Comparison of ENCODE assay signal across 19 mouse cellular contexts in the genomic region with DNA sequence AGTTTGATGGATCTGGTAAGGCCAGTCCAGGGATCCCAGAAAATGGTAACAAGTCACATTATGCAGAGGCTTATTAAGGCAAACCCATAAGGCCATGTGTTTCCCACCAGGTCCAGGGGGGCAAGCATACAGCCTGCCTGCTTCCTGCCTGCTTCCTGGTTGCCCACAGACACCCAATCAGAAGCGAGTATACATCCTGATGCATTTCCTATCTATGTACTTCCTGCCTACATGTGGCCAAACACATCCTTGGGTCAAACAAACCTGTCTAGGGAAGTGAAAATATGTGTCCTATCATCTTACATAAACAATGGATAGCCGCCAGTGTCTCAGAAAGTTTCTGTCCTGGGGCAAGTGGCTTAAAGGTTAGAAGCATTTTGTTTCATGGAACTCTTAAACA. TPM values are rescaled to one million over a fixed set of nuclear protein-coding genes. Genes with fewer than 3 reads are reported as not detected.
"Had no signal": no experiment of that assay in that cellular context is flagged by ENCODE, and none has a peak within 500 bp of the region (broad histone marks: within the 10 kb centered on the region; RNA-seq: fewer than 3 reads in every experiment).

No protein-coding gene starts in this region.

- H3K4me1 ChIP-seq: limb, embryonic 13.5 days; midbrain, embryonic 15.5 days; neural tube, embryonic 13.5 days; stomach, embryonic 15.5 days had no signal

- ATAC-seq: midbrain, embryonic 15.5 days had no signal

- H3K4me3 ChIP-seq: layer of hippocampus, adult 2 months; limb, embryonic 13.5 days; midbrain, embryonic 15.5 days; neural tube, embryonic 13.5 days; stomach, embryonic 15.5 days had no signal

- H3K36me3 ChIP-seq: limb, embryonic 13.5 days; midbrain, embryonic 15.5 days; neural tube, embryonic 13.5 days; stomach, embryonic 15.5 days had no signal

- H3K27ac ChIP-seq: layer of hippocampus, adult 2 months; limb, embryonic 13.5 days; liver, embryonic 14.5 days; midbrain, embryonic 15.5 days; neural tube, embryonic 13.5 days; stomach, embryonic 15.5 days had no signal

- H3K27me3 ChIP-seq: limb, embryonic 13.5 days; midbrain, embryonic 15.5 days; neural tube, embryonic 13.5 days; stomach, embryonic 15.5 days had no signal

- H3K9me3 ChIP-seq: limb, embryonic 13.5 days; midbrain, embryonic 15.5 days; neural tube, embryonic 13.5 days; stomach, embryonic 15.5 days had no signal

- DNase-seq: kidney, adult 11 months; kidney, postnatal 10 days; kidney, postnatal 4 days; left cerebral cortex, postnatal 4 days; lung, adult 18-20 months; lung, postnatal 10 days; right cerebral cortex, postnatal 14 days; thymus, postnatal 36 days had no signal

RNA-seq across cellular contexts. Expression of a gene that starts 3.6 kb away (rescaled TPM):
- total RNA-seq: layer of hippocampus, adult 2 months; layer of hippocampus, postnatal 10 days; left cerebral cortex, postnatal 10 days; liver, adult 2 months had no signal
- polyA plus RNA-seq: limb, embryonic 13.5 days; liver, adult 2 months; midbrain, embryonic 11.5 days; neural tube, embryonic 13.5 days; spleen, adult 2 months had no signal
